Mouse (Mus musculus) left cerebral cortex, adult 8-10 months (tissue): ENCODE data around the gene Vegfd. TPM values are rescaled to one million over a fixed set of nuclear protein-coding genes. Genes with fewer than 3 reads are reported as not detected.

ENCODE experiments used
- DNase-seq, 2 experiments: peaks; one replicate each; pipeline ENCODE4 v3.0.0; 2022; ENCODE audit warnings: low spot score in 2 of 2
- total RNA-seq, 4 experiments: library from RNA; stranded (reverse); gene quantifications; 2 replicates each; pipeline ENCODE4 v1.2.4; 2022

Vegfd gene
- total RNA-seq, 4 experiments from 2014 or later: 2.1 to 3.2 (median 2.3) TPM

DNA sequence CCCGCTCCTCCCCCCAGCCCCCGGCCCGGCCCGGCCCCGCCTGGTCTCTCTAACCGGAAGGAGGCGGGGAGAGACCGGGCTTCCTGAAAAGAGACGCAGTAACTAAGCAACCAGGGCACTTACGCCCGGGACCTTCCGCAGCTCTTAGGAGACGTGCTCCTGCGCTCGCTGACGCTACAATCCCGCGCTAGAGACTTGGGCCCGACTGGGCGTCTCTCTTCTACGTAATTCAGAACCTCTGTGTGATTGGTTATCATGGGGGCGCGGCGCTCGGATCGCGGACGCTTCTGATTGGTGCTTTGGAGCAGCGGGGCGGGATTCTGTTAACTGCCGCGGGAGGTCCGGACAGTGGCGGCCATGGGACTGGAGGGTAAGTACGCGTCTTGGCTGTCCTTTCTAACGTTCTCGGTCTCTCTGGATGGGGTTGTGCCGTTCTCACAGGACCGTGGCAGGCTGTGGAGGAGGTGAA is 46.3 kb downstream of the Vegfd start, which contains the start of gene Piga:
Gene Piga, plus strand, starts transcription at position 317 of the 469 bp plus-strand sequence.
- peak; percentile 75 to 96 for DNase-seq

DNA sequence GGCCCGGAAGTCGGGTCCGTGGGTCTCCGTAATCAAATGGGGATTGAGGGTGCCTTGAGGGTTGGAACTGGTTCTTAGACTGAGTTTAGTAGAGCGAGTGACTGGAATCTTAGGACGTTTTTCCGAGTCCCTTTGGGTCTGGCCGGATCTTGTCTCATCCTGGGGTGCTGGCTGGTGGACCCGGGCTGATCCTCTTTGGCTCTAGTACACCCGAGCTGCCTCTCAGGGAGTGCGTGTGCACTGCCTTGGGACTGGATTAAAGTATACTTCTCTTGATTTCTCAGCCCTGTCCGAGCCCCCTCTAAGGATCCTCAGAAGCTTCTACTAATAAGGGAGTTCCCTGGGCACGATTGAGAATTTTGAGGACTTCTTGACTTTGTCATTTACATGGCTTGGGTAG is 46.8 kb downstream of the Vegfd start:
- no peak for DNase-seq

GRCm38 (mm10) chrX:164420518-164420917 is 47.3 kb downstream of the Vegfd start:
- no peak for DNase-seq

- no peak for DNase-seq
Observed at GRCm38 (mm10) chrX:164424821-164425220, 51.6 kb downstream of the Vegfd start.

- no peak for DNase-seq
Observed at GRCm38 (mm10) chrX:164427295-164427694, 54.1 kb downstream of the Vegfd start.

GRCm38 (mm10) chrX:164428224-164428623 is 55.0 kb downstream of the Vegfd start:
- no peak for DNase-seq

- no peak for DNase-seq
Observed at GRCm38 (mm10) chrX:164430621-164431020, 57.4 kb downstream of the Vegfd start.

- DNase-seq: no peak
Observed at GRCm38 (mm10) chrX:164431133-164431532, 58.0 kb downstream of the Vegfd start.

DNA sequence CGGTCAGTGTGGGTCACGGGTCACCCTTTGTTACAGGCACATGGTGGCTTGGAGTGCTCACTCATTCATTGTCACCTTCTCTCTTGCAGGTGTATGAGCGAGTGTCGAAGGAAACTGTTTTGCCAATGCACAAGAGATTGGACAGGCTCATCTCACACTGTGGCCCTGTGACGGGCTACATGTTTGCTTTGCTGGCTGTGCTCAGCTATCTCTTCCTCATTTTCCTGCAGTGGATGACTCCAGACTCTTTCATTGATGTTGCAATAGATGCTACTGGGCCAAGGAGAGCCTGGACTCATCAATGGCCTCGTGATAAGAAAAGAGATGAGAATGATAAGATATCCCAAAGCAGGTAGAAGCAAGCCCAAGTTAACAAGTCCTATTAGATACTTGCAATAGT is 58.4 kb downstream of the Vegfd start:
- DNase-seq: no peak

- DNase-seq: no peak
Observed at GRCm38 (mm10) chrX:164432682-164433081, 59.5 kb downstream of the Vegfd start.

DNA sequence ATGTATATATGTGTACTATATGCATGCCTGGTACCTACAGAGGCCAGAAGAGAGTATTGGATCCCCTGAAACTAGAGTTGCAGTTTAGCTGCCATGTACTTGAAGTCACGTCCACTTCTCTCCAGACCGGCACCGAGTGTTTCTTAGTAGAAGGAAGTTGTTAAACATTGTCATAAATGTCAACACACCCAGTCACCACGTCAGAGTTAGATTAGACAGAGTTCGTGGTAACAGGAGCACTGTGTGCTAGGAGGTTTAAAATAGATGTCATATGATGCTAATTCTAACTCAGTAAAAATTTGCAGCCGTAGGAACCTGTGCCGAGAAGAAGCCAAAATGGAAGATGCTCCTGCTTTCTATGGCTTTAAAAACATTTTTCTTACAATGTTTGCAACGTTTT is 63.5 kb downstream of the Vegfd start, which contains the start of gene Asb11:
Gene Asb11, plus strand, starts transcription at position 286 of the 400 bp plus-strand sequence.
- DNase-seq: no peak

- no peak for DNase-seq
Observed at GRCm38 (mm10) chrX:164439462-164439861, 66.3 kb downstream of the Vegfd start.

GRCm38 (mm10) chrX:164440140-164440539 is 67.0 kb downstream of the Vegfd start:
- DNase-seq: no peak

DNA sequence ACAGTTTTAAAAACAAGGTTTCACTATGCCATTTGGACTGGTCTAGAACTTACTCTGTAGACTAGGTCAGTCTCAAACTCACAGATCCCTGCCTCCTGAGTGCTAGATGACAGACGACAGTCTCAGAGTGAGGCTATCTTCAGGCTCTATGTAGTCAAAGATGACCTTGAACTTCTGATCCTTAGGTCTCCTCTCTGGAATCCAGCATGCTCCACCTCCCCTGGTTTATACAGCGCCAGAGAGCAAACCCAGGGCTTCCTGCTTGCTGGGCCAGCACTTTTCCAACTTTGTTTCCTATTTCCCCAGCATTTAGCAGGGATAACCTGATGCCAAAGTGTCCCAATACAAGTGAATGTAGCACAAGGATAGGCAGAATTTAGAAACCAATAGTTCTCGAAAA is 67.5 kb downstream of the Vegfd start:
- no peak for DNase-seq

DNA sequence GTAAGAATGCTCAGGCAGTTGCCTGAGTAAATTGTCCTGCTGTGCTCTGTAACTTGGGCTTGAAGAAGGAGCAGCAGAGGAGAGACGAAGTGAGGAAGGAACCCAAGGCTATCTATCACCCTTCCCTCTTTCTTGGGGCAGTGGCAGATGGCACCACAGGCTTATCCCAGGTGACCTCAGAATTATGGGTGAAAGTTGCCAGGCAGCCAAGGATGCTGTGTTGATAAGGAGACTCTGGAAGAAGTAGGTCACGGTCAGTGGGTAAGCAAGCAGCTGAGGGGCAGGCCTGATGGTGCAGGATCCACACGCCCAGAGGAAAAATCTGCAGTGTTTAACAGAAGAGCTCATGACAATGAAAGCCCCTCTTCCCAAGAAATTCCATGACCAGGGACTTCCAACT is 68.1 kb downstream of the Vegfd start:
- DNase-seq: no peak

- DNase-seq: no peak
Observed at GRCm38 (mm10) chrX:164445601-164446000, 72.4 kb downstream of the Vegfd start.

DNA sequence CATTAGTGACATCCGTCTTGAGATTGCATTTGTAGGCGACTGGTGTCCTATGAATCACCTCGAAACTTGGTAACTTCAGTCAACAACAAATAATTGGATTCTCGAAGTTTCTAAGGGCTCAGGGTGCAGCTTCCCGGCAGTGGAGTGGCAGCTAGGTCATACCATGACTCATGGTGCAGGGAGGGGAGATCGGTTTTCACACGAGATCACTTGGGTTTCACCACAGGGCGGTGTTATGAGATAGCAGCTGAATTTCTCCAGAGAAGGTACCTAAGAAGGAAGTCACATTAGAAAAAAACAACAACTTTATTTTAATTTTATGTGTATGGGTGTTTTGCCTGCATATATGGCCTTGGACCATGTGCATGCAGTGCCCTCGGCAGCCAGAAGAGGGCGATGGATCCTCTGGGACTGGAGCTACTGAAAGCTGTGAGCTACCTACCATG is 73.0 kb downstream of the Vegfd start:
- no peak for DNase-seq

DNA sequence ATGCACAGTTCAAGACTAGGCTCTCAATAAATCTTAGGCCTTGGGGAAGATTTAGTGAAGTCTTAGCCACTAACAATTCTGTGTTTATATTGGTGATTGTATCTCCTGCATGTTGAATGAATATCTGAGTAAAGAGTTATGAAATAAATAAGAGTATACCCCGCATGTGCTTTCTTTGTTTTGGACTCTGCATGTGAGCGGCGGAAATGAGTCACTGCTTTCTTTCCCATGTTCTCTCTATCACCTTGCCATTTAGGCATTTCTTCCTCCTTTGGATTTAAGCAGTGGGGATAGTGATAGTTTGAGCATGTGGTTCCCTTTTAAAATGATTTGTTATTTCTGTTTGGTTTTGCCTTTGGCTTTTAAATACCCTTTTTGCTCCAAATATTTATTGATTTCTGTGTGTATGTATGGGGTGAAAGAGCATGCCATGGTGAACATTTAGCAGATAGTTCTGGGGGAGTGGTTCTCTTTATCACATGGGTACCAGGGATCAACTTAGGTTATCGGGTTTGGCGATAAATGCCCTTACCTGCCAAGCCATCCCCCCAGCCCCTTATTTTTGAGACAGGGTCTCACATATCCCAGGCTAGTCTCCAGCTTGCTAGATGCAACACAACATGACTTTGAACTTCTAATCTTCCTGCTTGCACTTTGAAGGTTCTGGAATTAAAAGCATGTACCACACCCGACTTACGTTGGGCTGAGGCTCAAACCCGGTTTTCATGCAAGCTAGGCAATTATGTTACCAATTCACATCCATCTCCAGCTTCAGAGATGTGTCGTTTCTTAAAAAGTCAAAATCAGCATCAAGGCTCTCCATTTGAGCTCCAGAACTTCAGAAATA is 73.9 kb downstream of the Vegfd start:
- DNase-seq: no peak

DNA sequence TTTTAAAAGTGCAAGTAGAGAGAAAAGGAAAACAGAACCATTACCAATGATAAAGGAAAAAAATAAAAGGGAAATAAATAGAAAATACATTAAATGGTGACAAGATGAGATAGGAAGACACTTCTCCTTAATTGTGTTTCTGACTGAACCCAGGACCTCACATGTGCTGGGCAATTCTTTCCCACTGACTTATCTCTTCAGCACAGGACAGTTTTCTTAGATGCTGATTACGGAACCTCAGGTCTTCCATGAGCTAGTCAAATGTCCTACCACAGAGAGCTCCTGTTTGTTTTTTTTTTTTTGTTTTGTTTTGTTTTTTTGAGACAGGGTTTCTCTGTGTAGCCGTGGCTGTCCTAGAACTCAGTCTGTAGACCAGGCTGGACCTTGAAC is 74.5 kb downstream of the Vegfd start:
- no peak for DNase-seq

GRCm38 (mm10) chrX:164449201-164449600 is 76.0 kb downstream of the Vegfd start:
- no peak for DNase-seq
